Mouse (Mus musculus) cerebral cortex, adult 2 months (tissue): ENCODE data around the gene Vmn1r8.

Experiments used
- WGBS: fragments of 180-500 bp; shearing (Covaris S2); methylation state at CpG from one replicate; pipeline ENCODE4 v1.1.7; 2018; 5-methylcytosine and 5-hydroxymethylcytosine counted together

Gene Vmn1r8

GRCm38 (mm10) chr6:57031984-57032383 lies at the start of gene Vmn1r8:
Vmn1r8 (plus strand) TSS chr6:57032284.

GRCm38 (mm10) chr6:56996943-56997342 lies 35.1 kb upstream of the Vmn1r8 start, which contains the start of gene Vmn1r6:
Vmn1r6 (plus strand) TSS chr6:56997243.
- WGBS: 78% methylated on average over 2 of the region's 2 CpGs

- WGBS: 91% methylated on average over 2 of the region's 2 CpGs
Observed at GRCm38 (mm10) chr6:57025224-57025623, 6.9 kb upstream of the Vmn1r8 start, which contains the start of gene Vmn1r7. Vmn1r7 (minus strand) TSS chr6:57025324.

- WGBS: 76% methylated on average over 2 of the region's 2 CpGs
Observed at GRCm38 (mm10) chr6:57034674-57035073, 2.6 kb downstream of the Vmn1r8 start.

- 82% methylated on average over 2 of the region's 2 CpGs for WGBS
Observed at GRCm38 (mm10) chr6:57066487-57066886, 34.4 kb downstream of the Vmn1r8 start, which contains the start of gene Vmn1r9. Vmn1r9 (plus strand) TSS chr6:57066787.
